Mouse (Mus musculus) left cerebral cortex, postnatal 36 days (tissue): ENCODE measurements at regions not wholly inside any gene's neighbourhood (a gene's known extent, or its start where the extent isn't known, plus 50 kb on each side); places are given as distances from the start of the nearest gene placed in this dataset.

ENCODE experiments used
- DNase-seq, 2 experiments: peaks; one replicate each; pipeline ENCODE4 v3.0.0; 2021 to 2022; ENCODE audit warnings: low spot score in 2 of 2, mixed read lengths in 1 of 2
- intact Hi-C: fragments of 180-260 bp; cut with DNase I; formaldehyde crosslinking; loops from one replicate; pipeline ENCODE4 v1.15.1; 2025

GRCm38 (mm10) chrX:23499320-23499719 lies 134.4 kb upstream of the Klhl13 start:
- no peak for DNase-seq

DNA sequence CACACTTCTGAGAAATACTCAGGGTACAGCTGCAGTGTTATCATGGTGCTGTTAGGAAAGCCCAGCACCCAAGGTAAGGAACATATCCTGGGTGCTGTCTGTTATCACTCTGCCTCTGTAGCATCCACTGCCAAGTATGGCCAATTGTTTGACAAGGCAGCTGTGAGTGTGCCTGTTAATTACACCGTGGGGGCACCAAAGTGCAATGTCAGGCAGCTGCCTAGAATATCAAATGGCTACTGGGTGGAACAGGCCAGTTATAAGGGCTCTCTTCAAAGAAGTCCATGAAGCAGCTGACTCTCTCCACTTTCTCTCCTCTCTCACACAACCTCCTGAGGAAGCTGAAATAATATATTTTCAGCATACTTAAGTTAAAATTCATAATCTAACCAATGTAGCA lies 130.3 kb upstream of the Klhl13 start:
- DNase-seq = no peak
- intact Hi-C loops = no loop called here

More at GRCm38 (mm10) chrX:23499320-23499719, 134.4 kb upstream of the Klhl13 start:
- intact Hi-C loops = no loop called here

- intact Hi-C loops = no loop called here
- no peak for DNase-seq
These were observed 112.0 kb upstream of the Klhl13 start for GRCm38 (mm10) chrX:23476868-23477267.

DNA sequence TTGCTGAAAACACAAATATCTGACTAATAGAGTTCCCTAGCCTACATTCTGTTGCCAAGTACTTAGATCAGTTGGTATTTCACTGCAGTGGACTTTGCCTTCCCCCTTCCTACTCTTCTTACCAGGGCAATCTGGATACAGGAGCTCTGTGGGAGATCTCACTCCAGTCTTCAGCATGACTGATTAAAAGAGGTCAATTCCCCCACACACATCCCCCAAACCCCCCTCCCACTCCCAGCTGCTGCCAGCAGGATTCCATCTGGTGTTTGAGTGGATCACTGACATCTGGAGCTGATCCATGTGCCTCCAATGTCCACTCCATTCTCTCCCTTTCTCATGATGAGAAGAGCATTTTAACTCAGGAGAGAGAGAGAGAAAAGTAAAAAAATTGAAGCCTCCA lies 101.1 kb upstream of the Klhl13 start:
- intact Hi-C loops = no loop called here
- no peak for DNase-seq

GRCm38 (mm10) chrX:23453616-23454015 lies 88.7 kb upstream of the Klhl13 start:
- intact Hi-C loops = no loop called here

GRCm38 (mm10) chrX:23422746-23423145 lies 57.9 kb upstream of the Klhl13 start:
- intact Hi-C loops = no loop called here
- no peak for DNase-seq

More at GRCm38 (mm10) chrX:23453616-23454015, 88.7 kb upstream of the Klhl13 start:
- DNase-seq = peak in 1 of 2 experiments; percentile 3

- intact Hi-C loops = no loop called here
- DNase-seq = no peak
These were observed 52.6 kb upstream of the Klhl13 start for GRCm38 (mm10) chrX:23417525-23417924.
